29 mouse cellular contexts compared by ENCODE assay signal in the genomic region with DNA sequence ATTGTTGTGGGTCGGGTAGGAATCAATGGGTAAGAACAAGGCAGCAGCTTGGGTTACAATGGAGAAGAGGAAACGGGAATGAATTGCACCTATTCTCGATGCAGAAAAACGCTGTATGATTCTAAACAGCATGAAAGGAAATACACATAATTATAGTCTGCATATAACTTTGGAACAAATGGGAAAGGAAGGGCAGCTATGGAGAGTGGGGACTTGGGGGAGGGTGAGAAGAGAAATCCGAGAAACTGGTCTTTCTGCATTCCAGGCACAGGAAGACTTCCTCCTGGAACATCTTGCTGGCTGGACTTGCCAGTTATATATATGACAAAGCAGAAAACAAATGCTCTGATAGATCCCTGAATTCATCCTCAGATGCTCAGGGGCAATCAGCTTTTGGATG.
DNase-seq lines count a peak whose midpoint lies in the region; ATAC-seq and TF ChIP-seq lines count a peak whose summit lies in the region.
"Had no signal": no experiment of that assay in that cellular context is flagged by ENCODE, and none has a peak within 500 bp of the region (broad histone marks: within the 10 kb centered on the region; RNA-seq: fewer than 3 reads in every experiment).

No protein-coding gene starts in this region.

- H3K27me3 ChIP-seq in lung, embryonic 16.5 days (ENCODE audit: control insufficient read depth, insufficient read depth, low read depth, low read length): no peaks in the 10 kb centered on the region
- no peaks in the 10 kb centered on the region for H3K27me3 ChIP-seq in lung, postnatal 0 days (replicated peaks; ENCODE audit: insufficient read depth, low read length)
- no peaks in the 10 kb centered on the region for H3K27me3 ChIP-seq in embryonic facial prominence, embryonic 14.5 days (replicated peaks; ENCODE audit: control insufficient read depth, insufficient read depth, low read length)
- no peaks in the 10 kb centered on the region for H3K27me3 ChIP-seq in stomach, postnatal 0 days (ENCODE audit: control insufficient read depth, insufficient read depth, low read length)
- H3K27me3 ChIP-seq: CH12.LX; forebrain, embryonic 12.5 days; hindbrain, embryonic 15.5 days; kidney, embryonic 15.5 days; limb, embryonic 13.5 days; liver, embryonic 12.5 days; midbrain, embryonic 12.5 days; Patski had no signal

- no peaks in the 10 kb centered on the region for H3K36me3 ChIP-seq in lung, embryonic 16.5 days (ENCODE audit: control insufficient read depth, insufficient read depth, low read length)
- H3K36me3 ChIP-seq in lung, postnatal 0 days (ENCODE audit: insufficient read depth, low read length): no peaks in the 10 kb centered on the region
- no peaks in the 10 kb centered on the region for H3K36me3 ChIP-seq in embryonic facial prominence, embryonic 14.5 days (ENCODE audit: control insufficient read depth, insufficient read depth, low read length)
- no peaks in the 10 kb centered on the region for H3K36me3 ChIP-seq in stomach, postnatal 0 days (ENCODE audit: control insufficient read depth, insufficient read depth, low read length)
- H3K36me3 ChIP-seq: forebrain, embryonic 12.5 days; G1E; hindbrain, embryonic 10.5 days; kidney, embryonic 15.5 days; limb, embryonic 13.5 days; liver, embryonic 12.5 days; midbrain, embryonic 12.5 days had no signal

- peaks cover 3% of the 10 kb centered on the region for H3K9me3 ChIP-seq in lung, embryonic 16.5 days (ENCODE audit: control insufficient read depth, low read length)
- no peaks in the 10 kb centered on the region for H3K9me3 ChIP-seq in lung, postnatal 0 days (ENCODE audit: low read length)
- 0 out of 2 replicates have a peak, but pooled peaks cover 6% of the 10 kb centered on the region for H3K9me3 ChIP-seq in embryonic facial prominence, embryonic 14.5 days (ENCODE audit: control insufficient read depth, low read length)
- H3K9me3 ChIP-seq in stomach, postnatal 0 days (ENCODE audit: control insufficient read depth, low read length): no peaks in the 10 kb centered on the region
- H3K9me3 ChIP-seq: hindbrain, embryonic 15.5 days; kidney, embryonic 15.5 days; limb, embryonic 13.5 days; liver, embryonic 12.5 days had no signal

- H3K4me2 ChIP-seq in lung, embryonic 16.5 days (ENCODE audit: low read depth, low read length): no peak overlapping the region
- no peak overlapping the region for H3K4me2 ChIP-seq in lung, postnatal 0 days (replicated peaks; ENCODE audit: low read depth, low read length)
- H3K4me2 ChIP-seq in embryonic facial prominence, embryonic 14.5 days (ENCODE audit: low read depth, low read length): no peak overlapping the region
- H3K4me2 ChIP-seq in stomach, postnatal 0 days (replicated peaks; ENCODE audit: low read depth): no peak overlapping the region
- H3K4me2 ChIP-seq: forebrain, embryonic 12.5 days; hindbrain, embryonic 15.5 days; kidney, embryonic 15.5 days; limb, embryonic 13.5 days; liver, embryonic 12.5 days; midbrain, embryonic 12.5 days had no signal

- ATAC-seq in lung, embryonic 16.5 days (ENCODE audit: low read depth): peak; percentile 43; the same call in 1 of the 2 replicates
- no peak for ATAC-seq in lung, postnatal 0 days
- peak; percentile 91 for ATAC-seq in embryonic facial prominence, embryonic 14.5 days (ENCODE audit: low read depth)
- no peak for ATAC-seq in stomach, postnatal 0 days (ENCODE audit: low FRiP score, low TSS enrichment)
- ATAC-seq: inflammation-experienced regulatory T-cells, adult 6 months; liver, embryonic 12.5 days; liver, postnatal 0 days; Patski had no signal

- no peak for TF ChIP-seq EP300 in lung, postnatal 0 days (IDR thresholded peaks at IDR 0.05)
- no peak for TF ChIP-seq EP300 in stomach, postnatal 0 days (optimal IDR thresholded peaks at IDR 0.05)

- no peak for TF ChIP-seq CTCF in lung, postnatal 0 days (IDR thresholded peaks at IDR 0.05)
- no peak for TF ChIP-seq CTCF in stomach, postnatal 0 days (IDR thresholded peaks at IDR 0.05; ENCODE audit: low read depth)

- H3K4me3 ChIP-seq in lung, embryonic 16.5 days (ENCODE audit: low read length): no peak overlapping the region
- H3K4me3 ChIP-seq in lung, postnatal 0 days (ENCODE audit: low read depth, low read length): no peak overlapping the region
- H3K4me3 ChIP-seq in embryonic facial prominence, embryonic 14.5 days (ENCODE audit: low read depth, low read length): no peak overlapping the region
- no peak overlapping the region for H3K4me3 ChIP-seq in stomach, postnatal 0 days (ENCODE audit: low read depth, low read length)
- H3K4me3 ChIP-seq: forebrain, embryonic 12.5 days; hindbrain, embryonic 10.5 days; hindbrain, embryonic 15.5 days; kidney, embryonic 15.5 days; limb, embryonic 13.5 days; liver, embryonic 12.5 days; midbrain, embryonic 12.5 days had no signal

- no peaks in the 10 kb centered on the region; the same call in 1 of the 2 replicates for H3K4me1 ChIP-seq in lung, embryonic 16.5 days (replicated peaks; ENCODE audit: control insufficient read depth, insufficient read depth, low read length)
- H3K4me1 ChIP-seq in lung, postnatal 0 days (ENCODE audit: insufficient read depth, low read depth, low read length): no peaks in the 10 kb centered on the region
- H3K4me1 ChIP-seq in embryonic facial prominence, embryonic 14.5 days (ENCODE audit: control insufficient read depth, insufficient read depth, low read length): no peaks in the 10 kb centered on the region
- no peaks in the 10 kb centered on the region for H3K4me1 ChIP-seq in stomach, postnatal 0 days (replicated peaks; ENCODE audit: control insufficient read depth, insufficient read depth)
- H3K4me1 ChIP-seq: forebrain, embryonic 12.5 days; hindbrain, embryonic 10.5 days; hindbrain, embryonic 15.5 days; kidney, embryonic 15.5 days; limb, embryonic 13.5 days; liver, embryonic 12.5 days; midbrain, embryonic 12.5 days had no signal

- no peak overlapping the region for H3K27ac ChIP-seq in lung, embryonic 16.5 days (ENCODE audit: low read length)
- no peak overlapping the region for H3K27ac ChIP-seq in lung, postnatal 0 days (ENCODE audit: low read length)
- no peak overlapping the region; the same call in 1 of the 2 replicates for H3K27ac ChIP-seq in embryonic facial prominence, embryonic 14.5 days (replicated peaks; ENCODE audit: low read depth, low read length)
- no peak overlapping the region for H3K27ac ChIP-seq in stomach, postnatal 0 days (replicated peaks)
- H3K27ac ChIP-seq: forebrain, embryonic 12.5 days; hindbrain, embryonic 10.5 days; hindbrain, embryonic 15.5 days; kidney, embryonic 15.5 days; limb, embryonic 13.5 days; liver, embryonic 12.5 days; midbrain, embryonic 12.5 days had no signal

- DNase-seq in embryo, embryonic 10 days (ENCODE audit: low spot score): peak; percentile 25
- DNase-seq in embryo, embryonic 11 days: no peak
- DNase-seq in lung, postnatal 0 days (ENCODE audit: low spot score): no peak
- DNase-seq in brain, adult 2 months (ENCODE audit: low read depth, low spot score): peak; percentile 36
- peak; percentile 47 for DNase-seq in embryonic facial prominence, embryonic 14.5 days (ENCODE audit: low spot score)
- no peak for DNase-seq in stomach, postnatal 0 days (ENCODE audit: low spot score)
- DNase-seq in MN1 (ENCODE audit: low spot score): no peak
- DNase-seq: adrenal gland, postnatal 14 days; cerebellum, adult 18-20 months; cerebellum, postnatal 14 days; forebrain, postnatal 0 days; gastrocnemius, postnatal 14 days; heart, postnatal 14 days; kidney, adult 11 months; kidney, postnatal 25 days; liver, postnatal 0 days; lung, postnatal 14 days had no signal

- WGBS in lung, embryonic 16.5 days: 49% methylated on average over 5 of the region's 5 CpGs
- 46% methylated on average over 5 of the region's 5 CpGs for WGBS in lung, postnatal 0 days
- 49% methylated on average over 5 of the region's 5 CpGs for WGBS in embryonic facial prominence, embryonic 14.5 days
- WGBS in stomach, postnatal 0 days: 54% methylated on average over 5 of the region's 5 CpGs

- H3K9ac ChIP-seq in lung, embryonic 16.5 days (ENCODE audit: low read length): no peak overlapping the region
- H3K9ac ChIP-seq in lung, postnatal 0 days (replicated peaks; ENCODE audit: low read depth): no peak overlapping the region
- no peak overlapping the region for H3K9ac ChIP-seq in embryonic facial prominence, embryonic 14.5 days (ENCODE audit: low read depth, low read length)
- no peak overlapping the region for H3K9ac ChIP-seq in stomach, postnatal 0 days (ENCODE audit: low read length)
- H3K9ac ChIP-seq: forebrain, embryonic 12.5 days; forebrain, postnatal 0 days; hindbrain, embryonic 15.5 days; kidney, embryonic 15.5 days; limb, embryonic 13.5 days; liver, embryonic 12.5 days; liver, postnatal 0 days; midbrain, embryonic 12.5 days had no signal

Comparison
In these comparisons a context has a peak if more than half of its experiments do, and no peak if none do; other contexts are left out.
1. DNase-seq: peak in embryo, embryonic 10 days (single experiment), brain, adult 2 months (single experiment) and embryonic facial prominence, embryonic 14.5 days (single experiment); none in embryo, embryonic 11 days (single experiment), lung, postnatal 0 days (single experiment), stomach, postnatal 0 days (single experiment) and MN1 (single experiment).
2. ATAC-seq: peak in lung, embryonic 16.5 days (single experiment) and embryonic facial prominence, embryonic 14.5 days (single experiment); none in lung, postnatal 0 days (single experiment) and stomach, postnatal 0 days (single experiment).